Mouse (Mus musculus): ENCODE results near the gene Smarcb1. TPM values are rescaled to one million over a fixed set of nuclear protein-coding genes. Genes with fewer than 3 reads are reported as not detected.
A peak's percentile ranks its signal among the peaks of the same experiment; 100 is the strongest.

The Smarcb1 gene
- polyA plus RNA-seq (2015; fragmentation: Nextera tagmentation; extraction: Ambion mirVana) = 172 and 173 TPM in 2 replicates

DNA sequence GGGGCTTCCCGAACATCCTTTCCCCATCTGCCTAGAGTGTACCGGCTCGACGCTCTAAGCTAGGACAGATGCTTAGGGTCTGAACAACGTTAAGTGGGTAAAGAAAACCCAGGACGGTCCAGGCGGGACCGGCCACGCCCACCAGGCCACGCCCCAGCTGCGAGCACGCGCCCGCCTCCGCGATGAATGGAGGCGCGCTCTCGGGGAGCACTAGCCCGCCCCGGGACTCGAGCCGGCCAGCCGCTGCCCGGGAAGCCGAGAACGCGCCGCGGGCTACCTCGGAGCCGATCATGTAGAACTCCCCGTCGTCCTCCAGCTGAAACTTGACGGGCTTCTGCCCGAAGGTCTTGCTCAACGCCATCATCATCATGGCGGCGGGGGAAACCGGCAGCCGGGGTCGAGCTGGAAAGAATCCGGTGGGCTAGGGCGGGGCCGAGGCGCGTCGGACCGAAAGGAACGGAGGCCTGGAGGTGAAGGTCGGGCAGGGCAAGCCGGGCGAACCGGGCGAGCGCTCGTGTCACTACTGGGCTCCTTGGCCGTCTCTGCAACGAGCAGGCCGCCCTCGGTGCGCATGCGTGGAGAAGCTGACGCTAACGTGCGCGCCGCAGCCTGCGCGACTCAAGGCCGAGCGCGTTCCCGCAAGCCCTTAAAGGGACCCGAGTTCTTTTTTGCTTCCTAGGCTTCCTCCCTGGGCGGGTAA is at the start of gene Smarcb1:
TSS of gene Smarcb1 (minus strand) at position 592 of the 700 bp plus-strand sequence.
- WGBS = under 1% methylated on average over 74 of the region's 76 CpGs
- Histone ChIP-seq H3K4me2 (peak within 1 kb of the TSS; percentile 79), H3K9me3 (no peaks in the 10 kb centered on the region), H3K27me3 (replicated peaks) (no peaks in the 10 kb centered on the region), H3K9ac (peak within 1 kb of the TSS; percentile 76), H3K27ac (peak within 1 kb of the TSS; percentile 94), H3K4me1 (peaks cover 20% of the 10 kb centered on the region; the same call in 1 of the 2 replicates), H3K4me3 (replicated peaks) (peak within 1 kb of the TSS; percentile 89), H3K36me3 (peaks cover 10% of the 10 kb centered on the region)
- ATAC-seq (ENCODE audit: insufficient read depth, low FRiP score, low read depth) = peak; percentile 90

DNA sequence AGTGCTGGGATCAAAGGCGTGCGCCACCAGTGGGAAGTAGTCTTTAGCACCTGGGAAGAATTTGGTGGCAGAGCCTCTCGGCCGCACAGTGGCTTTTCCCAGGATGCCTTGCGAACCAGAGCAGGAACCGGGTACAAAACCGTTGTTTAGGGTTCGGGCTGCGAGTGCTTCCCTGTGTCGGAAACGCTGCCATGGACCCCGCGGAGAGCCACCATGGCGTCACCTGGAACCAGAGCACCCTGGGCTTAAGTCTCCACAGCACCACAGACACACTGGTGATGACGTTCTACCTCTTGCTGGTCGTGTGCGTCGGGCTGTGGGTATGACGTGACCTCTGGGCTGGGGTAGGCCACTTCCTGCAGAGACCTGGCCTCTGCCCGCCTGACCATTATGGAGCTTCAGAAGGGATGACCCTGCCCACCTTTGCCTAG is 33.0 kb upstream of the Smarcb1 start, which contains the start of gene Gm5134:
TSS of gene Gm5134 (plus strand) at position 134 of the 431 bp plus-strand sequence.
- H3K4me1 ChIP-seq = peaks cover 10% of the 10 kb centered on the region
- H3K4me3 ChIP-seq (replicated peaks) = peak within 1 kb of the TSS; percentile 16
- no peak within 1 kb of the TSS for H3K9ac ChIP-seq
- H3K27me3 ChIP-seq (replicated peaks) = no peaks in the 10 kb centered on the region
- H3K4me2 ChIP-seq = peak within 1 kb of the TSS; percentile 46
- no peaks in the 10 kb centered on the region for H3K36me3 ChIP-seq
- no peak within 1 kb of the TSS for H3K27ac ChIP-seq
- no peaks in the 10 kb centered on the region for H3K9me3 ChIP-seq
- ATAC-seq (ENCODE audit: insufficient read depth, low FRiP score, low read depth) = 0 out of 2 replicates have a peak, but pooled peaks have one; percentile 8
- WGBS = 35% methylated on average over 20 of the region's 20 CpGs

DNA sequence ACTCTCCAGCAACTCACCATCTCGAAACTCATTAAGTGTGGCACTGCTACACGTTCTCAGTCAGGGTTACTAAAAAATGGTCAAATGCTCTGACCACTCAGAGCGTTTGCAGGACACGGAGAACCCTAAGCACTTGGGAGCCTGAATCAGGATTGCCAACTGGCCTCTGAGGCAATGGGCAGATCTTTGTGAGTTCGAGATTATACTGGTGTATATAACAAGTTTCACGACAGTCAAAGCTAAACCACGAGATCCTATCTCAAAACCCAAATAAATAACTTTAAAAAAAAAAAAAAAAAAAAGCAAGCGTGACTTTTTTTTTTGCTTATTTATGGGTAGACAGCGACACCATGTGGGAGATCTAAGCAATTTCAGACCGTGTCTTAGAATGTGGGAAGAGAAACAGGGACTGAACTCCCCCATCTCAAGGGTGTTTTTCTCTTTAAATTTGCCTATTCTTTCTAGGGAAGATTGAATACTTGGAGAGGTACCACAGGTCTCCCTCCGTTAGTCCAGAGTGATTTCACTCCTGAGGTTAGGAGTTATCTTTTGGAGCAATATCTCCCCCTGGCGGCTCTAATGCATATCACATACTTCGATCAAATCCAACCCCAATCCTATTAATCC is 30.1 kb upstream of the Smarcb1 start:
- no peaks in the 10 kb centered on the region for H3K9me3 ChIP-seq
- H3K4me1 ChIP-seq = peaks cover 10% of the 10 kb centered on the region
- H3K4me3 ChIP-seq (replicated peaks) = peak overlapping the region; percentile 42
- WGBS = 4% methylated on average over 13 of the region's 13 CpGs
- peak overlapping the region; percentile 87 for H3K4me2 ChIP-seq
- no peaks in the 10 kb centered on the region for H3K27me3 ChIP-seq (replicated peaks)
- H3K9ac ChIP-seq = 0 out of 2 replicates have a peak overlapping the region, but pooled peaks have one; percentile 30
- ATAC-seq (ENCODE audit: insufficient read depth, low FRiP score, low read depth) = peak; percentile 12; the same call in 1 of the 2 replicates
- no peak overlapping the region for H3K27ac ChIP-seq
- H3K36me3 ChIP-seq = no peaks in the 10 kb centered on the region

DNA sequence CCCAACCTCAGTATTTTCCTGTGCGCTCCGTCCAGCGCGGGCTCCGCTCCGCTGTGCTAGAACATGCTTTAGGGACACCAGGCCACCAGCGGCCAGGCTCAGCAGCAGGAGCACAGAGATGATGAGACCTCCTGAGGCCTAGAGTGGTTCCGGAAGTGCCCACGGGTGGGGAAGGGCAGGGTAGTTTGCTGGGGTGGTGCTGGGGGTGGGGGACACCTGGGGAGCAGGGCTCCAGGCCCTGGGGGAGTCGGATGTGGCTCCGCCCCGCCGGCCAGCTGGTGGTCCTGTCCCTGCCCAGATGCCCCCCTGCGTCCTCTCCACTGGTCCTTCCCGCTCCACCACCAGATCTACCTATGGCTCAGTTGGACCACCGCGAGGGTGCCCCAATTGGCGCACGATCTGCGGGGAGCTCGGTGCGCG is 29.4 kb upstream of the Smarcb1 start:
- Histone ChIP-seq H3K9ac (peak overlapping the region; percentile 30; the same call in 1 of the 2 replicates), H3K27me3 (replicated peaks) (no peaks in the 10 kb centered on the region), H3K36me3 (no peaks in the 10 kb centered on the region), H3K4me2 (peak overlapping the region; percentile 87), H3K27ac (no peak overlapping the region), H3K4me3 (replicated peaks) (peak overlapping the region; percentile 42), H3K9me3 (no peaks in the 10 kb centered on the region), H3K4me1 (peaks cover 10% of the 10 kb centered on the region)
- 3% methylated on average over 20 of the region's 23 CpGs for WGBS
- peak; percentile 57; the same call in 1 of the 2 replicates for ATAC-seq (ENCODE audit: insufficient read depth, low FRiP score, low read depth)

DNA sequence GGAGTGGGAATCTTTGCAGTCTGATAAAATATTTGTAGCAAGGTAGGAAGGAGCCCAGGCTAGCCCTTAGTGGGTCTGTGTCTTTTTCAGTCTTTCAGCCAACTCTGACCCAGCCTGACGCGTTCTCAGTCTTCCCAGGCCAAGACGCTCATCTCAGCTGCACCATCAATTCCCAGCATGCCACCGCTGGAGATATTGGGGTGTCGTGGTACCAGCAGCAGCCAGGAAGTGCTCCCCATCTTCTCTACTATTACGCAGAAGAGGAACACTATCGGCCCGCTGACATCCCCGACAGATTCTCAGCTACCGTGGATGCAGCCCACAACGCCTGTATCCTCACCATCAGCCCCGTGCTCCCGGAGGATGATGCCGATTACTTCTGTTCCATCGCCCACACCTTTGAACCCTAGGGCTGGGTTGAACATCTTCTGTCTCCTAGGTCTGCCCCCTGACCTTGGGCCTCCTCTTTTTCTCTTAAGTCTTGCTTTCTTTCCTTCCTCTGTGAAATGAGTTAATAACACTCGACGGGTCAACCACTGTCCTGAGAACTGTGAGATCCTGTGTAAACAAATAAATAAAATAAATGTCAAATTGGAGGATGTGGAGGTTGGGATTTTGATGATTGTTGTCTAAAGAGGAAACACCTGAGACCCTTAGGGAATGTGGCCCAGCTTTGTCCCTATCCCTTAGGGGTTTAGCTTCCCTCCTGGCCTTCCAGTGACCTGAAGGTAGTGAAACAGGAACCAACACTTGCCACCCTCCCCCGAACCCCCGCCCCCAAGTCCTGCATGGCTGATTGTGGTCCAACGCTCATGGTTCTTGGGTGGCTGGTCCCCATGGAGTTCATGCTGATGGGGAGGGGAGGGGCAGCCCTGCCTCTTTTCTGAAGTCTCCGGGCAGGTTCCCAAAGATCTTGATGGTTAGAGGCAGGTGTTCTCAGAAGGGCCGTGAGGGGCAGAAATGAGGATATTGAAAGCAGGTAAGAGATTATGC is 27.9 kb upstream of the Smarcb1 start:
- Histone ChIP-seq H3K27ac (no peak overlapping the region), H3K4me3 (replicated peaks) (no peak overlapping the region), H3K36me3 (no peaks in the 10 kb centered on the region), H3K9me3 (no peaks in the 10 kb centered on the region), H3K4me2 (no peak overlapping the region), H3K27me3 (replicated peaks) (no peaks in the 10 kb centered on the region), H3K9ac (no peak overlapping the region), H3K4me1 (peaks cover 10% of the 10 kb centered on the region)
- no peak for ATAC-seq (ENCODE audit: insufficient read depth, low FRiP score, low read depth)
- WGBS = 76% methylated on average over 22 of the region's 22 CpGs

DNA sequence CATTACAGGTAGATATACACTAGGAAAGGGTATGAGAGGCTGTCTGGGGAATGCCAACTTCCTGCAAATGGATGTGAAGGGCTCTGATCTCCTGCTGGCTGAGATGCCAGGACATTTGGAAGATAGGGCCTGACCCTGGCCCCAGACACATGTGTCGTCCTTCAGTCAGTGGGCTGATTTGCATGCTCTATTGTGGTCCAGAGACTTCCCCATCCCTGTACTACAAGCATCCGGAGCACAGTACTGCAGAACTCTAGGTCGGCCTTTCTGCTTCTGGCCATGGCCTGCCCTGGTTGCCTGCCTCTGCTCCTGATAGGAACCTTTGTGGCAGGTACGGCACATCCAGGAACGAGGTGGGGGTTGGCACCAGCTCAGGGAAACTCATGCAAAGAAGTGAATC is 26.7 kb upstream of the Smarcb1 start:
- no peak for ATAC-seq (ENCODE audit: insufficient read depth, low FRiP score, low read depth)
- no peak overlapping the region for H3K4me2 ChIP-seq
- H3K4me3 ChIP-seq (replicated peaks) = no peak overlapping the region
- H3K9me3 ChIP-seq = no peaks in the 10 kb centered on the region
- H3K4me1 ChIP-seq = peaks cover 8% of the 10 kb centered on the region; the same call in 1 of the 2 replicates
- no peaks in the 10 kb centered on the region for H3K27me3 ChIP-seq (replicated peaks)
- H3K36me3 ChIP-seq = no peaks in the 10 kb centered on the region
- no peak overlapping the region for H3K9ac ChIP-seq
- no peak overlapping the region for H3K27ac ChIP-seq
- 73% methylated on average over 5 of the region's 5 CpGs for WGBS

DNA sequence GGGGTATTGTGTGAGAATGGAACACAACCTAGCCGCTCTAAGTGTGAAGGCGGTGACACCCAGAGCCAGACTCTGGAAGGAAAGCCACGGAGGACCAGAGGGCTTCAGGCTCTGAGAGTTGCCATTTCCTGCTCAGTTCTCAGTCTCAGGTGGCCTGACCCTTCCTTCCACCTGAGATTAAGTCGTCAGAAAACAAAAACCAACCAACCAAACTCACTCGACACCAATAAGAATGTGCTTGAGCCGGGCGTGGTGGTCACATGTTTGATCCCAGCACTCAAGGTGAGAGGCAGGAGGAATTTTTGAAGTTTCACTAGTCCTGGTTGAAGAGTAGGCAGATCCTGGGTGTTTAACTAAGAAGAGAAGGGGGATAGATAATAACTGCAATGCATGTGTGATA is 24.5 kb upstream of the Smarcb1 start:
- no peak overlapping the region for H3K27ac ChIP-seq
- WGBS = 71% methylated on average over 7 of the region's 7 CpGs
- H3K27me3 ChIP-seq (replicated peaks) = no peaks in the 10 kb centered on the region
- H3K4me3 ChIP-seq (replicated peaks) = no peak overlapping the region
- no peaks in the 10 kb centered on the region for H3K36me3 ChIP-seq
- peaks cover 6% of the 10 kb centered on the region; the same call in 1 of the 2 replicates for H3K4me1 ChIP-seq
- H3K9ac ChIP-seq = no peak overlapping the region
- no peaks in the 10 kb centered on the region for H3K9me3 ChIP-seq
- H3K4me2 ChIP-seq = no peak overlapping the region
- ATAC-seq (ENCODE audit: insufficient read depth, low FRiP score, low read depth) = no peak

DNA sequence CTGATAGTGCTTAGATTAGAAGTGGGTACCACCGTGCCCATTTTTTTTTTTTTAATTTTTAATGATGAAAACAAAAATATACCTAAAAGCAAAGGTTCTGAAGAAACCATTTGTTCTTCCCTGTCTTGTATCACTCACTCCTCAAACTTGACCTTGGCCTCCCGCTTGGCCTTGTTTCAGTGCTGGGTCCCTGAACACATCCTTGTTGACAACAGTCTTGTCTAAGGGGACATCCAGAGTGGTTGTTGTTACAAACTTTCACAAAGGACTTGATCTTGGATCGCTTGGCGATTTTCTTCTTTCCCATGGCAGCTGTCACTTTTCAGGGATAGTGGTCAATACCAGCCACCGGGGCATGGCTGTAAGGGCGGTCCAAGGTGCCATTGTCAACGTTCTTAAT is 23.8 kb upstream of the Smarcb1 start:
- WGBS = 89% methylated on average over 7 of the region's 7 CpGs
- no peak overlapping the region for H3K27ac ChIP-seq
- H3K27me3 ChIP-seq (replicated peaks) = no peaks in the 10 kb centered on the region
- no peak overlapping the region for H3K4me3 ChIP-seq (replicated peaks)
- no peak overlapping the region for H3K4me2 ChIP-seq
- no peaks in the 10 kb centered on the region for H3K36me3 ChIP-seq
- no peaks in the 10 kb centered on the region for H3K9me3 ChIP-seq
- H3K4me1 ChIP-seq = 0 out of 2 replicates have a peak, but pooled peaks cover 4% of the 10 kb centered on the region
- ATAC-seq (ENCODE audit: insufficient read depth, low FRiP score, low read depth) = no peak
- no peak overlapping the region for H3K9ac ChIP-seq

DNA sequence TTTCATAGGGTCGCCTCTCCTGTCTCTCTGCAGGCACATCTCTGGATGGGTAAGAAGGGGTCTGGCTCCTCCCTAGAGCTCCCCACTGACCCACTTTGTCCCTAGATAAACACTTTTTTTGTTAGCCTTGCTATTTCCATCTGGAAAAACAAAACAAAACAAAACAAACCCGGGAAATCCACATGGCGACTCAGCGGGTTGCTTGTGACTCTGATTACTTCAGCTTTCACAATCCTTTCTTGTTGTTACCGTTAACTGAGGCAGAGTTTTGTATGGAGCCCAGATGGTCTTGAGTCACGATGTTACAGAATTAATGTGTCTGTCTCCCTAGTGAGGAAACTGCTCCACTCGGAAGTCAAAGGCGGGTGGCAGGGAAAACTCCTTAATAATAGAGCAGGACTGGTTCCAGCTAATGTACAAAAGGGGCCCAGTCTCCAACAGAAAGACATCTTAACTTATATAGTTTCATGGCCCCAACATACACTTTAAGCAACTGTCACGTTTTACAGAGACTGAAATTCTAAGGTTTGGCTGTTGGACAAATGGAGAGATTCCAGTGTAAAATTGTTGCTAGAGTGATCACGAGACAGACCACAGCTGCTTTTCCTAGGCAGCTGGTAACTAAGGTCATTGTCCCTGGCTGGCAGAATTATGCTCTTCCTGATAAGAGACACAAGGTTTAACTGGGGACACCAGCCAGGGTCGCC is 22.8 kb upstream of the Smarcb1 start:
- H3K4me1 ChIP-seq = 0 out of 2 replicates have a peak, but pooled peaks cover 4% of the 10 kb centered on the region
- H3K4me3 ChIP-seq (replicated peaks) = no peak overlapping the region
- no peak for ATAC-seq (ENCODE audit: insufficient read depth, low FRiP score, low read depth)
- H3K9me3 ChIP-seq = no peaks in the 10 kb centered on the region
- no peak overlapping the region for H3K9ac ChIP-seq
- H3K27me3 ChIP-seq (replicated peaks) = no peaks in the 10 kb centered on the region
- 29% methylated on average over 11 of the region's 11 CpGs for WGBS
- H3K4me2 ChIP-seq = no peak overlapping the region
- peak overlapping the region; percentile 53 for H3K27ac ChIP-seq
- H3K36me3 ChIP-seq = no peaks in the 10 kb centered on the region

DNA sequence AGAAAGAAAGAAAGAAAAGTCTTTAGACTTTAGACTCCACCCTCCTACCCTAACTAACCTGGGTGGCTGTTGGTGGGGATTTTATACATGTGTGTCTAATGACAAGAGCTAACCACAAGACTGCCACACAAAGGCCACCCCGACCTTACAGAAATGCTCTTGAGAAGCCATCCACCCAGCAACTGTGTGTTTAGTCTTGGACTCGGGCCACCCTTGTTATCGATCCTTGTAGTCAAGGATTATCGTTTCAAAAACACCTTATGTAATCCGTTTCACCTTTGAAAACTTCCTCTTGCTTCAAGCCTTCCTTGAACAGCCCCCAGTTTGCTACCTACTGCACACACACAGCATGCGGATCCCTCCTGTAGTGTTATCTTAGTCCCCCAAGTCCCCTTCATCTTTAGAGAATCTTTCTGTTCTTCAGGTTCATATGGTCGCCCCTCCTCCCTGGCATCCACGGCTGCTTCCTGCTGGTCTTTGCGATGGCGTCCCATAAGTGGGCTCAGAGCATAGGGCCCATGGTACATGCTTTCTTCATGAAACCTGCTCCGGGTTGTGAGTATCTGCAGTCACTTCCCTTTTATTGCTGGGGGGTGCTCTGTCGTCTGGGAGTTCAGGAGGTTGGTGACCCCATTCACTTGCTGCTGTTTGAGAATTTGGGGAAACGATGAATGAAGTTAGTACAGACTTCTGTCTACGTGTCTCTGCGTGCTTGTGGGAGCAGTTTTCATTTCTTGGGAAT is 21.5 kb upstream of the Smarcb1 start, which contains the start of gene Vpreb3:
TSS of gene Vpreb3 (plus strand) at position 322 of the 742 bp plus-strand sequence.
- Histone ChIP-seq H3K36me3 (no peaks in the 10 kb centered on the region), H3K9ac (no peak within 1 kb of the TSS), H3K9me3 (no peaks in the 10 kb centered on the region), H3K4me2 (no peak within 1 kb of the TSS), H3K27ac (peak within 1 kb of the TSS; percentile 53), H3K27me3 (replicated peaks) (no peaks in the 10 kb centered on the region), H3K4me3 (replicated peaks) (no peak within 1 kb of the TSS), H3K4me1 (0 out of 2 replicates have a peak, but pooled peaks cover 4% of the 10 kb centered on the region)
- WGBS = 80% methylated on average over 15 of the region's 15 CpGs
- ATAC-seq (ENCODE audit: insufficient read depth, low FRiP score, low read depth) = no peak
